Mouse (Mus musculus): Measurements from ENCODE around the gene Inpp5f. TPM values are rescaled to one million over a fixed set of nuclear protein-coding genes. Genes with fewer than 3 reads are reported as not detected.

Gene Inpp5f
- total RNA-seq, 4 experiments from 2014 or later: 1.8 to 3.3 (median 2.4) TPM

- DNase-seq (ENCODE audit: low spot score in 2 of 2): no peak
Measured at GRCm38 (mm10) chr7:128738041-128738440, 126.9 kb downstream of the Inpp5f start.

GRCm38 (mm10) chr7:128739116-128739461 lies 128.0 kb downstream of the Inpp5f start:
- no peak for DNase-seq (ENCODE audit: low spot score in 2 of 2)

- peak; percentile 38 to 57 for DNase-seq (ENCODE audit: low spot score in 2 of 2)
Measured at GRCm38 (mm10) chr7:128739462-128740277, 128.5 kb downstream of the Inpp5f start.

GRCm38 (mm10) chr7:128740334-128740733 lies 129.2 kb downstream of the Inpp5f start, which contains the start of gene Mcmbp:
TSS of gene Mcmbp (minus strand) at chr7:128740495.
- peak; percentile 93 to 95 for DNase-seq (ENCODE audit: low spot score in 2 of 2)

- DNase-seq (ENCODE audit: low spot score in 2 of 2): no peak
Measured at GRCm38 (mm10) chr7:128743898-128744297, 132.8 kb downstream of the Inpp5f start.

- DNase-seq (ENCODE audit: low spot score in 2 of 2): peak; percentile 98
Measured at GRCm38 (mm10) chr7:128744684-128745485, 133.8 kb downstream of the Inpp5f start, which contains the start of gene Sec23ip. TSS of gene Sec23ip (plus strand) at chr7:128744943.

Other genes with a start within 250 kb of the Inpp5f start
- gene Rgs10, start 192.6 kb upstream of the Inpp5f start, total RNA-seq (2022): 1 to 10 TPM in 2 of 4 experiments, under 1 TPM in 2; 0.77 to 4.1 (median 1.3) TPM
- gene Tial1, start 149.6 kb upstream of the Inpp5f start, total RNA-seq (2022): 10 to 100 TPM; 41.1 to 48.7 (median 44.1) TPM
- 100 to 1,000 TPM; 114 to 137 (median 118) TPM for gene Bag3, start 87.7 kb upstream of the Inpp5f start, total RNA-seq (2022)
- gene Mcmbp, start 129.2 kb downstream of the Inpp5f start, total RNA-seq (2022): 10 to 100 TPM; 14.2 to 16.2 (median 15.8) TPM
- 10 to 100 TPM; 17.2 to 20.0 (median 17.8) TPM for gene Sec23ip, start 133.6 kb downstream of the Inpp5f start, total RNA-seq (2022)